Mouse (Mus musculus): ENCODE measurements around the gene Dido1. TPM values are rescaled to one million over a fixed set of nuclear protein-coding genes. Genes with fewer than 3 reads are reported as not detected.

Gene Dido1
- polyA plus RNA-seq, 1 experiment from 2014 or later = 16.4 TPM

GRCm38 (mm10) chr2:180731036-180731435 is 21.2 kb upstream of the Dido1 start:
- Histone ChIP-seq H3K27me3 (ENCODE audit: control insufficient read depth, insufficient read depth, low read length) (no peaks in the 10 kb centered on the region), H3K27ac (replicated peaks in 1 of 2; ENCODE audit: control insufficient read depth in 1 of 2, insufficient read depth in 1 of 2, low read depth in 2 of 2, low read length in 2 of 2) (no peak overlapping the region), H3K9me3 (ENCODE audit: control insufficient read depth, low read length) (no peaks in the 10 kb centered on the region), H3K4me3 (ENCODE audit: control insufficient read depth in 1 of 2, insufficient read depth in 1 of 2, low read depth in 1 of 2, low read length in 2 of 2) (no peak overlapping the region), H3K36me3 (ENCODE audit: control insufficient read depth, insufficient read depth, low read length) (no peaks in the 10 kb centered on the region), H3K4me1 (ENCODE audit: control insufficient read depth in 2 of 2, insufficient read depth in 2 of 2, low read length in 2 of 2) (no peaks in the 10 kb centered on the region), H3K9ac (ENCODE audit: low read length) (no peak overlapping the region), H3K4me2 (ENCODE audit: low read length) (no peak overlapping the region)
- ATAC-seq (ENCODE audit: insufficient number of reproducible peaks, insufficient read depth, low FRiP score, low read depth) = no peak
- 60% methylated on average over 3 of the region's 3 CpGs for WGBS

- no peak for ATAC-seq (ENCODE audit: insufficient number of reproducible peaks, insufficient read depth, low FRiP score, low read depth)
- Histone ChIP-seq H3K4me3 (ENCODE audit: control insufficient read depth in 1 of 2, insufficient read depth in 1 of 2, low read depth in 1 of 2, low read length in 2 of 2) (no peak overlapping the region), H3K36me3 (ENCODE audit: control insufficient read depth, insufficient read depth, low read length) (peaks cover 14% of the 10 kb centered on the region), H3K27ac (replicated peaks in 1 of 2; ENCODE audit: control insufficient read depth in 1 of 2, insufficient read depth in 1 of 2, low read depth in 2 of 2, low read length in 2 of 2) (no peak overlapping the region), H3K4me1 (ENCODE audit: control insufficient read depth in 2 of 2, insufficient read depth in 2 of 2, low read length in 2 of 2) (peaks cover 7 to 10% of the 10 kb centered on the region in 2 experiments; a peak in 2 of 4 replicates), H3K9me3 (ENCODE audit: control insufficient read depth, low read length) (no peaks in the 10 kb centered on the region), H3K9ac (ENCODE audit: low read length) (no peak overlapping the region), H3K27me3 (ENCODE audit: control insufficient read depth, insufficient read depth, low read length) (no peaks in the 10 kb centered on the region), H3K4me2 (ENCODE audit: low read length) (no peak overlapping the region)
- WGBS = 61% methylated on average over 4 of the region's 4 CpGs
Measured at GRCm38 (mm10) chr2:180727613-180728021, 17.8 kb upstream of the Dido1 start.

GRCm38 (mm10) chr2:180726658-180727442 is 17.1 kb upstream of the Dido1 start:
- peaks cover 7 to 10% of the 10 kb centered on the region in 2 experiments; a peak in 2 of 4 replicates for H3K4me1 ChIP-seq (ENCODE audit: control insufficient read depth in 2 of 2, insufficient read depth in 2 of 2, low read length in 2 of 2)
- ATAC-seq (ENCODE audit: insufficient number of reproducible peaks, insufficient read depth, low FRiP score, low read depth) = no peak
- H3K27me3 ChIP-seq (ENCODE audit: control insufficient read depth, insufficient read depth, low read length) = no peaks in the 10 kb centered on the region
- H3K36me3 ChIP-seq (ENCODE audit: control insufficient read depth, insufficient read depth, low read length) = peaks cover 21% of the 10 kb centered on the region
- WGBS = 44% methylated on average over 6 of the region's 6 CpGs
- H3K27ac ChIP-seq (replicated peaks in 1 of 2; ENCODE audit: control insufficient read depth in 1 of 2, insufficient read depth in 1 of 2, low read depth in 2 of 2, low read length in 2 of 2) = no peak overlapping the region
- no peak overlapping the region for H3K9ac ChIP-seq (ENCODE audit: low read length)
- no peaks in the 10 kb centered on the region for H3K9me3 ChIP-seq (ENCODE audit: control insufficient read depth, low read length)
- H3K4me3 ChIP-seq (ENCODE audit: control insufficient read depth in 1 of 2, insufficient read depth in 1 of 2, low read depth in 1 of 2, low read length in 2 of 2) = no peak overlapping the region
- no peak overlapping the region for H3K4me2 ChIP-seq (ENCODE audit: low read length)

GRCm38 (mm10) chr2:180725856-180726629 is 16.2 kb upstream of the Dido1 start:
- no peak overlapping the region for H3K4me3 ChIP-seq (ENCODE audit: control insufficient read depth in 1 of 2, insufficient read depth in 1 of 2, low read depth in 1 of 2, low read length in 2 of 2)
- no peak for ATAC-seq (ENCODE audit: insufficient number of reproducible peaks, insufficient read depth, low FRiP score, low read depth)
- peak overlapping the region; percentile 65; the same call in 1 of the 2 replicates for H3K4me2 ChIP-seq (ENCODE audit: low read length)

GRCm38 (mm10) chr2:180725414-180725778 is 15.6 kb upstream of the Dido1 start:
- WGBS = 4% methylated on average over 6 of the region's 6 CpGs
- no peak overlapping the region for H3K27ac ChIP-seq (replicated peaks in 1 of 2; ENCODE audit: control insufficient read depth in 1 of 2, insufficient read depth in 1 of 2, low read depth in 2 of 2, low read length in 2 of 2)

More at GRCm38 (mm10) chr2:180725856-180726629, 16.2 kb upstream of the Dido1 start:
- Histone ChIP-seq H3K9ac (ENCODE audit: low read length) (no peak overlapping the region), H3K36me3 (ENCODE audit: control insufficient read depth, insufficient read depth, low read length) (peaks cover 30% of the 10 kb centered on the region), H3K27ac (replicated peaks in 1 of 2; ENCODE audit: control insufficient read depth in 1 of 2, insufficient read depth in 1 of 2, low read depth in 2 of 2, low read length in 2 of 2) (no peak overlapping the region), H3K9me3 (ENCODE audit: control insufficient read depth, low read length) (no peaks in the 10 kb centered on the region), H3K27me3 (ENCODE audit: control insufficient read depth, insufficient read depth, low read length) (no peaks in the 10 kb centered on the region), H3K4me1 (ENCODE audit: control insufficient read depth in 2 of 2, insufficient read depth in 2 of 2, low read length in 2 of 2) (peaks cover 7 to 10% of the 10 kb centered on the region in 2 experiments; a peak in 2 of 4 replicates)
- WGBS = 17% methylated on average over 8 of the region's 8 CpGs

GRCm38 (mm10) chr2:180724585-180725413 is 15.0 kb upstream of the Dido1 start, which contains the start of gene Slc17a9:
TSS of gene Slc17a9 (plus strand) at chr2:180725263.
- Histone ChIP-seq H3K4me3 (ENCODE audit: control insufficient read depth in 1 of 2, insufficient read depth in 1 of 2, low read depth in 1 of 2, low read length in 2 of 2) (peak within 1 kb of the TSS; percentile 18 to 22; a peak in 3 of 4 replicates), H3K4me2 (ENCODE audit: low read length) (peak within 1 kb of the TSS; percentile 65), H3K27ac (replicated peaks in 1 of 2; ENCODE audit: control insufficient read depth in 1 of 2, insufficient read depth in 1 of 2, low read depth in 2 of 2, low read length in 2 of 2) (no peak within 1 kb of the TSS), H3K9ac (ENCODE audit: low read length) (peak within 1 kb of the TSS; percentile 54; the same call in 1 of the 2 replicates), H3K36me3 (ENCODE audit: control insufficient read depth, insufficient read depth, low read length) (peaks cover 42% of the 10 kb centered on the region), H3K9me3 (ENCODE audit: control insufficient read depth, low read length) (no peaks in the 10 kb centered on the region), H3K4me1 (ENCODE audit: control insufficient read depth in 2 of 2, insufficient read depth in 2 of 2, low read length in 2 of 2) (peaks cover 7 to 10% of the 10 kb centered on the region in 2 experiments; a peak in 2 of 4 replicates), H3K27me3 (ENCODE audit: control insufficient read depth, insufficient read depth, low read length) (no peaks in the 10 kb centered on the region)
- ATAC-seq (ENCODE audit: insufficient number of reproducible peaks, insufficient read depth, low FRiP score, low read depth) = peak; percentile 52; the same call in 1 of the 2 replicates
- 6% methylated on average over 18 of the region's 18 CpGs for WGBS

More at GRCm38 (mm10) chr2:180725414-180725778, 15.6 kb upstream of the Dido1 start:
- H3K9me3 ChIP-seq (ENCODE audit: control insufficient read depth, low read length) = no peaks in the 10 kb centered on the region
- H3K9ac ChIP-seq (ENCODE audit: low read length) = peak overlapping the region; percentile 54; the same call in 1 of the 2 replicates
- H3K4me2 ChIP-seq (ENCODE audit: low read length) = peak overlapping the region; percentile 65
- no peak for ATAC-seq (ENCODE audit: insufficient number of reproducible peaks, insufficient read depth, low FRiP score, low read depth)
- no peaks in the 10 kb centered on the region for H3K27me3 ChIP-seq (ENCODE audit: control insufficient read depth, insufficient read depth, low read length)
- H3K4me1 ChIP-seq (ENCODE audit: control insufficient read depth in 2 of 2, insufficient read depth in 2 of 2, low read length in 2 of 2) = peaks cover 7 to 10% of the 10 kb centered on the region in 2 experiments; a peak in 2 of 4 replicates
- H3K4me3 ChIP-seq (ENCODE audit: control insufficient read depth in 1 of 2, insufficient read depth in 1 of 2, low read depth in 1 of 2, low read length in 2 of 2) = peak overlapping the region; percentile 18 to 22; a peak in 2 of 4 replicates
- peaks cover 36% of the 10 kb centered on the region for H3K36me3 ChIP-seq (ENCODE audit: control insufficient read depth, insufficient read depth, low read length)

- no peak for ATAC-seq (ENCODE audit: insufficient number of reproducible peaks, insufficient read depth, low FRiP score, low read depth)
Measured at GRCm38 (mm10) chr2:180723865-180724264, 14.1 kb upstream of the Dido1 start.

More at GRCm38 (mm10) chr2:180723865-180724264, 14.1 kb upstream of the Dido1 start:
- Histone ChIP-seq H3K4me1 (ENCODE audit: control insufficient read depth in 2 of 2, insufficient read depth in 2 of 2, low read length in 2 of 2) (peaks cover 7 to 10% of the 10 kb centered on the region in 2 experiments; a peak in 2 of 4 replicates), H3K4me3 (ENCODE audit: control insufficient read depth in 1 of 2, insufficient read depth in 1 of 2, low read depth in 1 of 2, low read length in 2 of 2) (no peak overlapping the region), H3K9me3 (ENCODE audit: control insufficient read depth, low read length) (no peaks in the 10 kb centered on the region), H3K27me3 (ENCODE audit: control insufficient read depth, insufficient read depth, low read length) (no peaks in the 10 kb centered on the region), H3K4me2 (ENCODE audit: low read length) (no peak overlapping the region), H3K36me3 (ENCODE audit: control insufficient read depth, insufficient read depth, low read length) (peaks cover 51% of the 10 kb centered on the region), H3K9ac (ENCODE audit: low read length) (no peak overlapping the region), H3K27ac (replicated peaks in 1 of 2; ENCODE audit: control insufficient read depth in 1 of 2, insufficient read depth in 1 of 2, low read depth in 2 of 2, low read length in 2 of 2) (no peak overlapping the region)
- 56% methylated on average over 2 of the region's 2 CpGs for WGBS

Data from heart, embryonic 14.5 days (tissue).